Mouse (Mus musculus) spleen, adult 2 months (tissue): ENCODE data around the gene Btnl6. TPM values are rescaled to one million over a fixed set of nuclear protein-coding genes. Genes with fewer than 3 reads are reported as not detected.

Experiments
- DNase-seq, 2 experiments: peaks; one replicate each; pipeline versions ENCODE4 v3.0.0 to v3.0.0-alpha.2; 2012 to 2021; ENCODE audit warnings: low spot score in 2 of 2, low read depth in 1 of 2
- H3K27ac ChIP-seq: fragments of 200-500 bp; 2 replicates; pipeline ENCODE4 v1.5.1; 2012; ENCODE audit warnings: low read length, inconsistent platforms; ENCODE audit not compliant: insufficient read depth
- H3K27me3 ChIP-seq: fragments of 200-500 bp; 2 replicates; pipeline ENCODE4 v1.6.1; 2012; ENCODE audit warnings: mild to moderate bottlenecking, moderate library complexity, low read length, inconsistent platforms; ENCODE audit not compliant: control insufficient read depth, insufficient read depth
- H3K36me3 ChIP-seq: fragments of 200-500 bp; 2 replicates; pipeline ENCODE4 v1.6.1; 2012; ENCODE audit warnings: mild to moderate bottlenecking, low read length, inconsistent platforms; ENCODE audit not compliant: control insufficient read depth, insufficient read depth
- H3K4me1 ChIP-seq: fragments of 200-500 bp; 2 replicates; pipeline ENCODE4 v1.6.1; 2011; ENCODE audit warnings: inconsistent platforms; ENCODE audit not compliant: control insufficient read depth, insufficient read depth, insufficient read length
- H3K4me3 ChIP-seq: fragments of 200-500 bp; 2 replicates; pipeline ENCODE4 v1.5.1; 2011; ENCODE audit warnings: mild to moderate bottlenecking, inconsistent platforms; ENCODE audit not compliant: insufficient read depth, insufficient read length; ENCODE audit errors: extremely low read depth
- CTCF ChIP-seq: fragments of 200-500 bp; IDR thresholded peaks from 2 replicates; pipeline ENCODE4 v1.5.1; 2011; ENCODE audit warnings: mild to moderate bottlenecking, inconsistent platforms; ENCODE audit not compliant: insufficient read depth, insufficient read length, insufficient replicate concordance; ENCODE audit errors: extremely low read depth
- POLR2A ChIP-seq: fragments of 200-500 bp; IDR thresholded peaks from 2 replicates; pipeline ENCODE4 v1.6.1; 2011; ENCODE audit warnings: low read depth, low read length, inconsistent platforms
- WGBS: fragments of 180-500 bp; shearing (Covaris S2); methylation state at CpG from one replicate; pipeline ENCODE4 v1.1.7; 2018; 5-methylcytosine and 5-hydroxymethylcytosine counted together
- polyA plus RNA-seq: library from polyadenylated mRNA; depleted of rRNA; stranded (reverse); fragments of >200 nt; gene quantifications from 2 replicates; pipeline ENCODE4 v1.2.3, GENCODE M21; 2012; rRNA removed

The Btnl6 gene
- 0.55 and 0.68 TPM in 2 replicates for polyA plus RNA-seq

DNA sequence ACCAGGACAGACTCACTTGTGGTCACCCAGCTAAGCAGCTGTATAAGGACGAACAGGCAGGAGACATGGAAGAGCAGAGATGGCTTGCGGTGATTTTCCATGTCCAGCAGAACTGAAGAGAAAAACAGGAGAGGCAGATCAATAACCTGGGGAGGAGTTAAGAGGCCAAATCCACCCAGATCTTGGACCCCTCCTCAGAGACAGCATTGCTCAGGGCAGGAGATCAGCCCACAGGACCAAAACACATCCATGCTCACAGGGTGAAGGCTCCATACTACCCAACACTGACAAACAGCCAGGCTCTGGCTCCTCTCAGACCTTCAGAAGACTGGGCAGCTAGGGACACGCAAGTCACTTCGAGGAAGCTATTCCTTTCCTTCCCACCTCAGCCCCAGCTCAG, at the start of gene Btnl6:
Gene Btnl6, minus strand, starts transcription at position 101 of the 400 bp plus-strand sequence.
- no peaks in the 10 kb centered on the region for H3K27me3 ChIP-seq
- no peak for DNase-seq
- H3K27ac ChIP-seq, result no peak within 1 kb of the TSS
- no peaks in the 10 kb centered on the region for H3K4me1 ChIP-seq
- H3K4me3 ChIP-seq, result no peak within 1 kb of the TSS
- 90% methylated on average over 4 of the region's 4 CpGs for WGBS
- no peaks in the 10 kb centered on the region for H3K36me3 ChIP-seq
- TF ChIP-seq CTCF, result no peak
- TF ChIP-seq POLR2A, result no peak

DNA sequence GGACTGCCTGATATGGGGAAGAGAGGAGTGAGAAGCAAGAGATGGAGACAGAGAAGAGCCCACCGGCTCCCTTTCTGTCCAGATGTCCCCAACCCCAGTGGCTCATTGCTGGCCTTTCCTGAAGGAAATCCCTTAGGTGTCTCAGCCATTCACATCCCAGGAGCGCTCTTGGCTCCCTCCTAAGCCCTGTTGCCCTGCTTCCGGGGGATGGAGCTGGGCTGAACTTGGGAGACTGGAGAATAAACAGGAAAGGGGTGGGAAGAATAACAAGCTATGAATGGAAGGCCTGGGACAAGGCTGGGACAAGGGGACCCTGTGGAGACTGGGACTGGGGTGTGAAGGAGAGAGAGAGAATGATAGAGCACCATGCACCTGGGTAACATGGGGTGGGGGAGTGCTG, 47.6 kb upstream of the Btnl6 start:
- TF ChIP-seq POLR2A, result no peak
- TF ChIP-seq CTCF, result no peak
- H3K4me1 ChIP-seq, result peaks cover 2% of the 10 kb centered on the region; the same call in 1 of the 2 replicates
- H3K36me3 ChIP-seq, result no peaks in the 10 kb centered on the region
- no peak overlapping the region for H3K27ac ChIP-seq
- H3K27me3 ChIP-seq, result no peaks in the 10 kb centered on the region
- DNase-seq, result no peak
- H3K4me3 ChIP-seq, result no peak overlapping the region
- WGBS, result 84% methylated on average over 3 of the region's 3 CpGs

DNA sequence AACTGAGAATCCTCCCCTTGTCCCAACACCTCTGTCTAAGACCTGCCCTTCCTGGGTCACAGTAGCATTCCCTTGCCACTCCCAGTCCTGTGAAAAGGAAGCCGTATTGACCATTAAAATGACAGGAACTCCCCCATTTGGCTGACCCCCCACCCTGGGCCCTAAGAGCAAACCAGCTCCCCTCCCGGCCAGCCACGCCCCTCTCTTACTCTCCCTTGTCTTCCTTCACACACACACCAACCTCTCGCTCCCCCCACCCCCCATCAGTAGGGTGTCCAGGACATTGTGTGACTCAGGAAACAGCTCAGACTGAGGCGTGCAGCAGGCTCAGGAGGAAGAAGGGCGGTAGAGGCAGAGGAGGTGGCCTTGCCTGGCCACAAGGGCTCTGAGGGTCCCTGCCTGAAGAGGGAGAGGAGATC, 46.9 kb upstream of the Btnl6 start, which contains the start of gene Notch4:
Gene Notch4, plus strand, starts transcription at position 266 of the 419 bp plus-strand sequence.
- H3K27ac ChIP-seq, result 0 out of 2 replicates have a peak within 1 kb of the TSS, but pooled peaks have one; percentile 8
- H3K27me3 ChIP-seq, result no peaks in the 10 kb centered on the region
- WGBS, result 13% methylated on average over 6 of the region's 6 CpGs
- no peak within 1 kb of the TSS for H3K4me3 ChIP-seq
- TF ChIP-seq POLR2A (no peak), CTCF (no peak)
- peaks cover 2% of the 10 kb centered on the region; the same call in 1 of the 2 replicates for H3K4me1 ChIP-seq
- DNase-seq, result no peak
- no peaks in the 10 kb centered on the region for H3K36me3 ChIP-seq

DNA sequence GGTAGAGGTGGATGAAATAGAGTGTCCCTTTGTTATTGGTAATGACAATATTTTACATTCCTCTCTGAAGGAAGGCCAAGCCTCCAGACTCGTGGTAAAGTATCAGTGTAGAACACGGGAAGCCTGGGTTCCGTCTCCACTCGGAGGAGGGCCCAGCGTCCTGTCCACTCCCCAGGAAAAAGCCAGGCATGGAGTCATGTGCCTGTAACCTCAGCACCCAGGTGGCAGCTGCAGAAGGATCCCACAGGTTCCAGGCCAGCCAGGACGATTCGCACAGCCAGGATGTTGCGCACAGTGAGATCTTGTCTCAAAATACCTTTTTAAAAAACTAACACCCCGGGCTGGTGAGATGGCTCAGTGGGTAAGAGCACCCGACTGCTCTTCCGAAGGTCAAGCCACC, 46.2 kb upstream of the Btnl6 start:
- no peak overlapping the region for H3K4me3 ChIP-seq
- 88% methylated on average over 11 of the region's 11 CpGs for WGBS
- H3K4me1 ChIP-seq, result peaks cover 2% of the 10 kb centered on the region; the same call in 1 of the 2 replicates
- no peak overlapping the region for H3K27ac ChIP-seq
- DNase-seq, result no peak
- H3K36me3 ChIP-seq, result no peaks in the 10 kb centered on the region
- TF ChIP-seq CTCF (no peak), POLR2A (no peak)
- no peaks in the 10 kb centered on the region for H3K27me3 ChIP-seq

DNA sequence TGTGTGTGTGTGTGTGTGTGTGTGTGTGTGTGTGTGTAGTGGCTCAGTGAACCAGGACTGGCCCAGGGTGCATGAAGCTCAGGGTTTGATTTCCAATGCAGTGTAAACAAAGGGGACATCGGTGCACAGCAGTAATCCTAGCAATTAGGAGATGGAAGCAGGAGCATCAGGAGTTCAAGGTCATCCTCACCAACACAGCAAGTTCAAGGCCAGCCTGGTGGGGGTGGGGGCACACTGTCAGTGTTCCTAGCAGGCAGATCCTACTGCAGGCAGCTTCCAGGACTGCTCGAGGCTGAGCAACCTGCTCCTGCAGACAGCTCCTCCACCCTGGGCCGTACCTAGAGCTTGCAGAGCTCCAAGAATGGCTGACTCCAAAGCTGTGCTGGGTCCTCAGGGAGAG, 45.4 kb upstream of the Btnl6 start:
- 87% methylated on average over 3 of the region's 3 CpGs for WGBS
- H3K36me3 ChIP-seq, result no peaks in the 10 kb centered on the region
- peaks cover 2% of the 10 kb centered on the region; the same call in 1 of the 2 replicates for H3K4me1 ChIP-seq
- H3K27ac ChIP-seq, result no peak overlapping the region
- no peaks in the 10 kb centered on the region for H3K27me3 ChIP-seq
- TF ChIP-seq CTCF (no peak), POLR2A (no peak)
- H3K4me3 ChIP-seq, result no peak overlapping the region
- DNase-seq, result no peak

DNA sequence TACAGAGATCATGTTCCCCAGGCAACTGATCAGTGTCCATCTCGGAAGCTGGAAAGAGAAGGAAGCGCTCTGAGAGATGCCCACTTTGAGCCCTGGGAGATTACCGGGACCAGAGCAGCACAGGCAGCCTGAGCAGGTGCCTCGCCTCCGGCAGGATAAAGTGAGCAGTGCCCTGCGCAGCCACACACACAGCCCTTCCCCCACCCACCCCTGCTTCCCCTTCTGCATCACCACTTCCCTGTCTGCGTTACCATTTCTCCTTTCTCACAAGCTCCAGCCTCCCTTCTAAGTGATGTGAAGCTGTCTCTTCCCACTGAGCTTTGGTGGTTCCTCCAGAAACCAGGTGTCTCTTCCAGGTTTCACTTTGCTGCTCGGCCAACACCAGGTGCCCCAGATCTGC, 44.0 kb upstream of the Btnl6 start:
- Histone ChIP-seq H3K4me1 (peaks cover 2% of the 10 kb centered on the region; the same call in 1 of the 2 replicates), H3K27ac (peak overlapping the region; percentile 66), H3K4me3 (peak overlapping the region; percentile 52), H3K27me3 (no peaks in the 10 kb centered on the region), H3K36me3 (no peaks in the 10 kb centered on the region)
- 7% methylated on average over 8 of the region's 8 CpGs for WGBS
- peak; percentile 48 to 50 for DNase-seq
- TF ChIP-seq POLR2A (no peak), CTCF (no peak)

DNA sequence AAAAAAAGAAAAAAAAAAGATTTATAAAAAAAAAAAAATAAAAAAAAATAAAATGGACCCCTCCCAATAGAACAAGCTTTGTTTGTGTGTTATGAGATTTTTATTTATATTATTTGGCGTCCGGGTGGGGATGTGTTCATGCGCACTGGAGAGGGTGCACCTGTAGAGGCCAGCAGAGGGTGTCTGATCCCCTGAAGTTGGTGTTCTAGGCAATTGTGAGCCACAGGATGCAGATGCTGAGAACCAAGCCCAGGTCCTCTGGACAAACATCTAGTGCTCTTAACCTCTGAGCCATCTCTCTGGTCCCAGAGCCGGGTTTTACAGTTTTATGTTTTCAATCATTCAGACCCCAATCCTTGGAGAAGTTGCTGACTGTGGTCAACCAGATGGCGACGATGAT, 43.3 kb upstream of the Btnl6 start:
- 88% methylated on average over 6 of the region's 6 CpGs for WGBS
- DNase-seq, result no peak
- H3K4me1 ChIP-seq, result peaks cover 2% of the 10 kb centered on the region; the same call in 1 of the 2 replicates
- H3K27me3 ChIP-seq, result no peaks in the 10 kb centered on the region
- no peaks in the 10 kb centered on the region for H3K36me3 ChIP-seq
- no peak overlapping the region for H3K4me3 ChIP-seq
- TF ChIP-seq POLR2A (no peak), CTCF (no peak)
- H3K27ac ChIP-seq, result no peak overlapping the region
